Mouse (Mus musculus): ENCODE measurements at regions not wholly inside any gene's neighbourhood (a gene's known extent, or its start where the extent isn't known, plus 50 kb on each side); places are given as distances from the start of the nearest gene placed in this dataset.

DNA sequence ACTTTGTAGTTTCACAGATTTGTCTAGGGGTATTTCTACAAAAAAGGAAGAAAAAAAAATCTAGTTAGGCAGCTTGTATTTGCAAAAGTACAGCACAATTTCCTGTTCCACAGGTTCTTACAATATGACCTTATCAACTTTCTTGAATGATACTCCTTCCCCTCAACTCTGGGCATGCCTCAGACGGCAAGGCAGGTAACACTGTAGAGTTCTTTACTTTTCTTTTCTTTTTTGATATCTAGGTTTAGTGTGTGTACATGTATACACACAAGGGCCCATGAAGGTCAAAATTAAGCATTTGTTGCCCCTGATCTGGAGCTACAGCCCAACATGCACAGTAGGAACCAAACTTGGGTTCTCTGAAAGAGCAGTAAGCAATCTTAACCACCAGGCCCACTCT lies 381.4 kb upstream of the Acvr2a start:
- no peaks in the 10 kb centered on the region for H3K4me1 ChIP-seq (replicated peaks)
- 75% methylated on average over 1 of the region's 1 CpGs for WGBS

DNA sequence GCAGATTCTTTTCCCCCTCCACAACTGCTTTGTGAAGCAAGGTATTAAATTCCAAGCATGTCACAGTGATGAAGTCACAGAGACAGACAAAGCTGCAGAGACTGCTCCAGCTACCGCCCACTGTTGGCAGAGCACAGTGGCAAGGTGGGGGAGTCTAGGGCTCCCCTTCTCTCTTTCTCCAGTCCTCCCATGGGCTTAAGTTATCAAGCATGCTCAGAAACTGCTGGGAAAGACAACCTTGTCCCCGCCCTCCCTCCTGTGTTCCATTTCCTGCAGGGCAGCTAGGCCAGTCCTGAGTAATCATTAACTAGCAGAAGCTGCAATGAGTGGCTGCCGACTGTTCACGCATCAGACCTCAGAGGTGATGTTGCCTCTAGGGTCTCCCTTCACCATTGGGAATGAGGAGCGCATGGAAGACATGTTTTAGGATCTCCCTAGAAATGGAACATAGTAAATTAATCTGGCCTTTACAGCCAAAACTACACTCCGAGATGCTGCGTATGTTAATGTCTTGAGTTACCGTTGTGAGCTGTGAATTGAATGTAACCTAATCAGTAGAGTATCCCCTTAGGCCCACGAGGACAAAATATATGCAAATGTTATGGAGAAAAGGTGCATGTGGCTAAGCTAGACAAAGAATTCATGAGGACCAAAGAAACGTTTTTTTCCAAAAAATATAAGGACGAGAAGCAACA lies 372.5 kb upstream of the Acvr2a start:
- peaks cover 27% of the 10 kb centered on the region for H3K4me1 ChIP-seq (replicated peaks)
- H3K36me3 ChIP-seq = no peaks in the 10 kb centered on the region
- WGBS = 42% methylated on average over 11 of the region's 11 CpGs
- H3K4me2 ChIP-seq = peak overlapping the region; percentile 22; the same call in 1 of the 2 replicates
- no peak overlapping the region for H3K9ac ChIP-seq (replicated peaks)
- no peak overlapping the region for H3K4me3 ChIP-seq (replicated peaks)
- peak overlapping the region; percentile 47; the same call in 1 of the 2 replicates for H3K27ac ChIP-seq
- no peaks in the 10 kb centered on the region for H3K9me3 ChIP-seq
- ATAC-seq (ENCODE audit: insufficient number of reproducible peaks, insufficient read depth, low FRiP score, low TSS enrichment, low read depth) = peak; percentile 70
- H3K27me3 ChIP-seq = peaks cover 2% of the 10 kb centered on the region; the same call in 1 of the 2 replicates

More for the DNA sequence above, 381.4 kb upstream of the Acvr2a start:
- Histone ChIP-seq H3K9ac (replicated peaks) (no peak overlapping the region), H3K27me3 (no peaks in the 10 kb centered on the region), H3K4me2 (no peak overlapping the region), H3K9me3 (no peaks in the 10 kb centered on the region), H3K36me3 (no peaks in the 10 kb centered on the region), H3K27ac (no peak overlapping the region), H3K4me3 (replicated peaks) (no peak overlapping the region)
- ATAC-seq (ENCODE audit: insufficient number of reproducible peaks, insufficient read depth, low FRiP score, low TSS enrichment, low read depth) = no peak

- no peak overlapping the region for H3K9ac ChIP-seq (replicated peaks)
- peaks cover 2% of the 10 kb centered on the region; the same call in 1 of the 2 replicates for H3K27me3 ChIP-seq
- 0 out of 2 replicates have a peak, but pooled peaks have one; percentile 3 for ATAC-seq (ENCODE audit: insufficient number of reproducible peaks, insufficient read depth, low FRiP score, low TSS enrichment, low read depth)
- no peaks in the 10 kb centered on the region for H3K36me3 ChIP-seq
- no peak overlapping the region for H3K4me2 ChIP-seq
- H3K27ac ChIP-seq = no peak overlapping the region
- peaks cover 29% of the 10 kb centered on the region for H3K4me1 ChIP-seq (replicated peaks)
- H3K4me3 ChIP-seq (replicated peaks) = no peak overlapping the region
- no peaks in the 10 kb centered on the region for H3K9me3 ChIP-seq
- WGBS = 44% methylated on average over 10 of the region's 10 CpGs
Observed at GRCm38 (mm10) chr2:48441991-48442544, 371.8 kb upstream of the Acvr2a start.

DNA sequence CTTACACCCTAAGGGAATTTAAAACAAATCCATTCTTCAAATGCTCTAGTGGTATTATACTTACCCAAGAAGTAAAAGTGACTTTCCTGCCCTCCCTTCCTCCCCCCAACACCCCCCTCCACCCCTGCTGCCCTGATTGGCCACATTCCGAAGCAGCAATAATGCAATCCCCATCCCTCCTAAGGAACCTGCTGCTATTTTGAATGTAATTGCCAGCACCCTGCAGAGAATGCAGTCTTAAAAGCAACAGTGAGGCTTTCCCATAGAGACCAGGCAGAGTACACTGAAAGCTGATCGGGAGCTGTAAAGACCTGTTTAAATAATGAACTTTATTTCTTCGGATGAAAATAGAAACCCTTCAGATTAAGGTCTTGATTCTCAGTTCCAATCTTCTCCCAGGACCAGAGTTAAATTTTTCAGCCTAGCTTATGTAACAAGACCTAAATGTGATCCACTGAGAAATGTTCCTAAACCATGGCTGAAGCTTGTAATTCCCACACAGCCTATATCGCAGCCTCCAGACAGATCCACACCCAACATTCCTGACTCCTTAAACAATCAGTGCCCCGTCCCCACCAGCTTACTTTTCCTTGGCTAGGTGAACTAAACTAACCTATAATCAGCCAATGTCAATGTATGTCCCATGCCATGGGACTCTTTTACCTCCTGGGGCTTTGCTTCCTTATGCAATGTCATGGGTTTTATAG lies 367.9 kb upstream of the Acvr2a start:
- Histone ChIP-seq H3K9me3 (no peaks in the 10 kb centered on the region), H3K4me1 (replicated peaks) (peaks cover 28% of the 10 kb centered on the region), H3K27ac (no peak overlapping the region), H3K36me3 (no peaks in the 10 kb centered on the region), H3K4me2 (peak overlapping the region; percentile 0; the same call in 1 of the 2 replicates), H3K4me3 (replicated peaks) (no peak overlapping the region), H3K27me3 (peaks cover 2% of the 10 kb centered on the region; the same call in 1 of the 2 replicates), H3K9ac (replicated peaks) (no peak overlapping the region)
- 21% methylated on average over 5 of the region's 5 CpGs for WGBS
- ATAC-seq (ENCODE audit: insufficient number of reproducible peaks, insufficient read depth, low FRiP score, low TSS enrichment, low read depth) = no peak

DNA sequence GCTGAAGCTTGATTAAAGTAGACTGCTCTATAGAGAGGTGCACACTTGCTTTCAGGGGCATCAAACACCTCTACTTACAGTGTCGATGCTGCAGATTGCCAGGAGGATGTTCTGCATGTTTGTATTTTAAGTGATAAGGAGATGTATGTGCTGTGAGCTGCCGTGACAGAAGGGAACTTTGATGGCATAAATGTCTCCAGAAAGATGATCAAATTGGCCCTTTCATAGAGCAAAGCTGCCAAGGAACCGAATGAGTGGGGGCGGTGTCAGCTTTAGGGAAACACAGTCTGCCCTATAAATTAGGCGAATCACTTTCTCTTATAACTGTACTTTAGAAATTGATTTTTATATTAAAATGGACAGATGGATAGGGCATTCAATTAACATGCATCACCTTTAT lies 367.3 kb upstream of the Acvr2a start:
- 81% methylated on average over 5 of the region's 5 CpGs for WGBS
- no peaks in the 10 kb centered on the region for H3K36me3 ChIP-seq

GRCm38 (mm10) chr2:48449165-48449842 lies 364.6 kb upstream of the Acvr2a start:
- peaks cover 12% of the 10 kb centered on the region for H3K4me1 ChIP-seq (replicated peaks)
- H3K27ac ChIP-seq = no peak overlapping the region
- no peak for ATAC-seq (ENCODE audit: insufficient number of reproducible peaks, insufficient read depth, low FRiP score, low TSS enrichment, low read depth)
- H3K4me2 ChIP-seq = no peak overlapping the region
- H3K9me3 ChIP-seq = no peaks in the 10 kb centered on the region
- no peak overlapping the region for H3K4me3 ChIP-seq (replicated peaks)
- H3K9ac ChIP-seq (replicated peaks) = no peak overlapping the region
- no peaks in the 10 kb centered on the region for H3K27me3 ChIP-seq
- WGBS = 92% methylated on average over 7 of the region's 7 CpGs
- no peaks in the 10 kb centered on the region for H3K36me3 ChIP-seq

More for the DNA sequence above, 367.3 kb upstream of the Acvr2a start:
- Histone ChIP-seq H3K4me1 (replicated peaks) (peaks cover 22% of the 10 kb centered on the region), H3K4me2 (no peak overlapping the region), H3K9me3 (no peaks in the 10 kb centered on the region), H3K9ac (replicated peaks) (no peak overlapping the region), H3K27me3 (peaks cover 2% of the 10 kb centered on the region; the same call in 1 of the 2 replicates), H3K4me3 (replicated peaks) (no peak overlapping the region), H3K27ac (no peak overlapping the region)
- no peak for ATAC-seq (ENCODE audit: insufficient number of reproducible peaks, insufficient read depth, low FRiP score, low TSS enrichment, low read depth)

DNA sequence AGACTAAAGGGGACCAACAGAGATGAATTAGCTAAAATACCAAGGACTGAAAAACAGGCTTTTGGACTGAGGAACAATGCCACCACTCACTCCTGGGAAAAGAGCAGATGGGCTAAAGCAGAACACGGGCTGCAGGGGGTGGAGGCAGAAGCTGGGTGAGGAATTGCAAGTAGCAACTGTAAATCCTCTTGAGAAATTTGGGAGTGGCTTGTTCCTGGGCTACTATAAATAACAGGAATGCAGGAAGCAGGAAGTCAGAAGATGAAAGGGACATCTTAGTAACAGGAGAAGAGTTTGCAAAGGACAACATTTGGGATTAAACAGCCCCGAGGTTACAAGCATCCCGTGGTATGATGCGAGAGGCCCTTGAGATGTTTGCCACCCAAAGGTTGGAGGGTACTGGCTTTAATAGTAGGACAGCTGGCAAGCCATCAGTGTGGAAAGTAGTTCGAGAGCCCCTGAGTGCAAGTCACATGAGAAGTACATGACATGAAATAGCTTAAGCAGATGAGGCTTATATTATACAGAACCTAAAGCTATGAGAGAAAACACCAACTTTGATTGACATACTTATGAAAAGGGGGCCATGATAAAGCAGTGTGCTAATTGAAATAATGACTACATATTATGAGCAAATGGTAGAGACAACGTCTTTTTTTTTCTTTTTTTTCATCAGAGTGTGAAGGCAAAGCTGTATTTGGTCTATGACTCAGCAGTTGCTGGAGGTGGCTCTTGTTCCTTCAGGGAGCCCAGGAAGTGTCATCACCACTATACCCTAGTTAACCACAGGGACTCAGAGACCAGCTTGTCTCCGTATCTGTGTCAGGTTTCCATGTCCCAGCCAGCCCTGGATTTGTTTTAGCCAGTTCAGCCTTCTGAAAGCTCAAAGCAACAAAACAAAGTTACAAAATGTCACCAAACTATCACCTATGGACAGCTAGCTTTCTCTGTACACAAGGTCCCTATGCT lies 357.6 kb upstream of the Acvr2a start:
- H3K4me2 ChIP-seq = no peak overlapping the region
- no peaks in the 10 kb centered on the region; the same call in 1 of the 2 replicates for H3K27me3 ChIP-seq
- WGBS = 44% methylated on average over 7 of the region's 7 CpGs
- no peak overlapping the region for H3K4me3 ChIP-seq (replicated peaks)
- no peak overlapping the region for H3K27ac ChIP-seq
- H3K4me1 ChIP-seq (replicated peaks) = no peaks in the 10 kb centered on the region; the same call in 1 of the 2 replicates
- no peaks in the 10 kb centered on the region for H3K9me3 ChIP-seq
- ATAC-seq (ENCODE audit: insufficient number of reproducible peaks, insufficient read depth, low FRiP score, low TSS enrichment, low read depth) = no peak
- no peak overlapping the region for H3K9ac ChIP-seq (replicated peaks)
- H3K36me3 ChIP-seq = no peaks in the 10 kb centered on the region

DNA sequence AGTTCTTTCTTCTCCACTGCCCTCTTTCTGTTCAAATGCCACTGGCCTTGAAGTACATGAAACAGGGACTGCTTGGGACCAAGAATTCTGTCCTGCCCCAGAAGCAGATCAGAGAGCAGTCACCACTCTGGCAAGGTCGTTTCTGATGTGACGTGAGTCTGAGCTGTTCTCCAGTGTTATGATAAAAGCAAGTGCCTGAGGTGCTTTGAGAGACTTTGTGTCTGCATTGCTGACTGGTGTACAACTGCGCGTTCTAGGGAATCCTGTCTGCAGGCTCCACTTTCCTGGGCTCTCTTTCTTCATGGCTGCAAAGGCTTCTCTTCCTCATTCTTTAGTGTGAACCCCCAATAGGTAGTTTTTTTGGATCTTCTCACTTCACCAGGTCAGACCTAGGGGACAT lies 356.8 kb upstream of the Acvr2a start:
- H3K9me3 ChIP-seq = no peaks in the 10 kb centered on the region
- 80% methylated on average over 4 of the region's 4 CpGs for WGBS
- no peaks in the 10 kb centered on the region for H3K36me3 ChIP-seq
- no peak overlapping the region for H3K27ac ChIP-seq
- no peaks in the 10 kb centered on the region; the same call in 1 of the 2 replicates for H3K27me3 ChIP-seq
- no peak overlapping the region for H3K4me2 ChIP-seq
- no peak overlapping the region for H3K9ac ChIP-seq (replicated peaks)
- no peak overlapping the region for H3K4me3 ChIP-seq (replicated peaks)
- H3K4me1 ChIP-seq (replicated peaks) = no peaks in the 10 kb centered on the region; the same call in 1 of the 2 replicates
- no peak for ATAC-seq (ENCODE audit: insufficient number of reproducible peaks, insufficient read depth, low FRiP score, low TSS enrichment, low read depth)

GRCm38 (mm10) chr2:48465483-48465882 lies 348.4 kb upstream of the Acvr2a start:
- ATAC-seq (ENCODE audit: insufficient number of reproducible peaks, insufficient read depth, low FRiP score, low TSS enrichment, low read depth) = no peak
- WGBS = 86% methylated on average over 4 of the region's 4 CpGs
- H3K9me3 ChIP-seq = no peaks in the 10 kb centered on the region

GRCm38 (mm10) chr2:48468895-48469294 lies 345.0 kb upstream of the Acvr2a start:
- Histone ChIP-seq H3K4me3 (replicated peaks) (no peak overlapping the region), H3K9me3 (no peaks in the 10 kb centered on the region), H3K4me1 (replicated peaks) (peaks cover 8% of the 10 kb centered on the region), H3K9ac (replicated peaks) (no peak overlapping the region), H3K36me3 (no peaks in the 10 kb centered on the region), H3K27ac (no peak overlapping the region), H3K27me3 (no peaks in the 10 kb centered on the region), H3K4me2 (no peak overlapping the region)
- WGBS = 91% methylated on average over 4 of the region's 4 CpGs
- no peak for ATAC-seq (ENCODE audit: insufficient number of reproducible peaks, insufficient read depth, low FRiP score, low TSS enrichment, low read depth)

More at GRCm38 (mm10) chr2:48465483-48465882, 348.4 kb upstream of the Acvr2a start:
- no peaks in the 10 kb centered on the region for H3K36me3 ChIP-seq
- H3K9ac ChIP-seq (replicated peaks) = no peak overlapping the region
- H3K4me1 ChIP-seq (replicated peaks) = peaks cover 8% of the 10 kb centered on the region
- no peak overlapping the region for H3K4me3 ChIP-seq (replicated peaks)
- H3K4me2 ChIP-seq = no peak overlapping the region
- no peak overlapping the region for H3K27ac ChIP-seq
- no peaks in the 10 kb centered on the region; the same call in 1 of the 2 replicates for H3K27me3 ChIP-seq

Measured in limb, embryonic 12.5 days (tissue).